Mouse (Mus musculus) thymus, postnatal 0 days (tissue): Measurements from ENCODE around the gene Slc6a19. TPM values are rescaled to one million over a fixed set of nuclear protein-coding genes. Genes with fewer than 3 reads are reported as not detected.

Experiments used
- DNase-seq: peaks from one replicate; pipeline ENCODE4 v3.0.0-alpha.2; 2015; ENCODE audit warnings: low spot score
- polyA plus RNA-seq: library from polyadenylated mRNA; unstranded; fragments of >200 nt; fragmentation: Nextera tagmentation; extraction: Ambion mirVana; gene quantifications from 2 replicates; pipeline ENCODE4 v1.2.1, GENCODE M21; 2015

Slc6a19 gene
- polyA plus RNA-seq, 1 experiment from 2014 or later, result 21.2 TPM

GRCm38 (mm10) chr13:73713204-73713603 lies 8.5 kb upstream of the Slc6a19 start:
- no peak for DNase-seq

- no peak for DNase-seq
These were observed 7.6 kb upstream of the Slc6a19 start for GRCm38 (mm10) chr13:73712228-73712627.

DNA sequence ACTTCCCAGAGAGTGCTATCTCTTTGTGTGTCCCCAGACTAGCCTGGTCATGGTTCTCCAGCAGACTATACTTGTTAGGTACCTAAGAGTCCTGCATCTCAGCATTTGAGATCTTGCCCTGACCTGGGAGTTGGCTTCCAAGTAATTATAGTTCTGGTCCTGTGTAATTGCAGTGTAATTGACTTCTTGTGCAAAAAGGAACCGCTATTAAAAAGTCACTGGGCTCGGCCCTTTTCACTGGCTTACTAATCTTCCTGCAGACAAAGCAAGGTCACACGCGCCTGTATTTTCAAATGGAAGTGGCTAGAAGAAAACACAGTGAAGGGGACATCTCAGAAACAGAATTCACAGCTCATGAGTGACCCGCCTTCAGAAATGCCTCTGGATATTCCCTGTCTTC lies 7.1 kb upstream of the Slc6a19 start:
- no peak for DNase-seq

DNA sequence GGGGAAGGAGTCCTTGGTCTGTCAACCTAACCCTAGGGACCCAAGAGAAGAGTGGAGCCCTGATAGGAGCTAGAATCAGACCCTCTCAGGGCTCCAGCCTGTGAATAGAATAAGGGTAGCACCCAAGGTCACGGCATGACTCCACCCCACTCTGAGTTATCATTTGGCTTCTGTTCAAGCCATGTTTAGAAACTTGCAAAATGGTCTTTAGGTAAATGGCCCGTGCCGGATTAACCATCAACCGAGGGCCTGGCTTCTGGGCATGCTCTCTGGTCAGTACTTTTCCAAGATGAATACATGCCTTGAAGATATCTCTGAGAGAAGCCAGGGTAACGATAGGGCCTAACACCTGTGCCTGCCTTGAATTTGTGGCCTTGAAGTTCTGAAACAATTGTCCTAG lies 6.6 kb upstream of the Slc6a19 start:
- DNase-seq, result no peak

DNA sequence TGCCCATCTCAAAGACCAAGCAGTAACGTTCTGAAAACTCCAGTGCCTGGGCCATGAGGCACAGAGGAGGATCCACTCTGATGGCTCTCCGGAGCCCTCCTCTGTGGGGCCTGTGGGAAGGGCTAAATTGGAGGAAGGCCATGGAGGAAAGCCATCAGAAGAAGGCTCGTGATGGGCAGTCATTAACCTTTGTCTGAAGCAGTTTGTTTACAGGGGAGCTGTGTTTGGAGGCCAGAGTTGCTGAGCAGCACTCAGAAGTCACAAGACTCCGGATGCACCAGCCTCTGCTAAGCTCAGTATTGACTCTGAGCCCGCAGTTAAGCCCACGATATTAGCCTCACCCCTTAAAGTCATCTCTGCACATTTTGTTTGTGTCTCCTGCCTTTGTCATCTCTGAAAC lies 4.8 kb upstream of the Slc6a19 start:
- peak; percentile 21 for DNase-seq

- DNase-seq, result peak; percentile 87
These were observed 1.2 kb downstream of the Slc6a19 start for GRCm38 (mm10) chr13:73703486-73703885.

DNA sequence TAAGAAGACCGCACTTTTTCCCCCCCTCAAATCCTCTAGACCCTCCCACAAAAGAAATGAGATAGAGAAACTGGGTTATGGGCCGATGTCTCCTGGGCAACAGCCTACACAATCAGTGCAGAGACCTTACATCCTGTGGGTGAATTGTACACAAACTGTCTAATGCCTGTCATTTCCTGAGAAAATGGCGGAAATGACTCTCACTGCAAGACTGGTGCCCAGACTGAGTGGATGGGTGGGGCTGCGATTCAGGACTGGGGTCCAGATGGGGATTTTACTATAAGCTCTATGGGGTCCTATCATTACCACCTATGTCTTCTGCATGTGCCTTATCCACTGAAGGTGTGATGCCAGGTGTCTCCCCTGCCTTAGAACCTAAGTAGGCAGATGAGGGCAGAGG lies 1.9 kb downstream of the Slc6a19 start:
- DNase-seq, result peak; percentile 88

DNA sequence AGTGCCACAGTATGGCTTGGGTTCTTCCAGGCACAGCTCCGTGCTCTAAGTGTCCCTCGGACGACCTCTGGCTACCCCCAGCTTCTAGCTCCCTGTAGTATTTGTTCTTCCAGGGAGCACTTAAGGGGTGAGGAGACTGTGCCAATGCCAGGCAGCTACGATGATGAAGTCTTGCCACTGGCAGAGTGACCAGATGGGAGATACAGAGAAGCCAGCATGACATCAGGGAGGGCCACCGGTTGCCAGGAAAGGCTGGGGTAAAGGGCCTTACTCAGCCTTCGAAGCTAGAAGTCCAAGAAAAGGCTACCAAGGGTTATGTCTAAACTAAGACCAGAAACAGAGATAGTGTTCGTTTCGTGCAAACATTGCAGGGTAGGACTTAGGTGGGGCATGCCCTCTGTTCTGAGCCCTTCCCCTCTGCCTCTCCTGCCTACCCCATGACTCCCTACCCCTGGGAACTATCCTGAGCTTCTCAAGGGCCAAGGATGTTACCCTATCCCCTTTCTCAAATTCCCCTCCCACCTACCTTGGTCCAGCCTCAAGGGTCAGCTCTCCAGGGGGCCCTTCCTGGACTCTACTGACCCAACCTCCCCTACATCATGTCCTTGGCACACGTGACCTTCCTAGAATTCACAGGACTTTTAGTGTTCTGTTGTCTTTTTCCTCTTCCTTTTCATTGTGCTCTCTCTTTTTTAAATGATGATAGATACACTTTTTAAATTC lies 3.3 kb downstream of the Slc6a19 start:
- DNase-seq, result no peak

DNA sequence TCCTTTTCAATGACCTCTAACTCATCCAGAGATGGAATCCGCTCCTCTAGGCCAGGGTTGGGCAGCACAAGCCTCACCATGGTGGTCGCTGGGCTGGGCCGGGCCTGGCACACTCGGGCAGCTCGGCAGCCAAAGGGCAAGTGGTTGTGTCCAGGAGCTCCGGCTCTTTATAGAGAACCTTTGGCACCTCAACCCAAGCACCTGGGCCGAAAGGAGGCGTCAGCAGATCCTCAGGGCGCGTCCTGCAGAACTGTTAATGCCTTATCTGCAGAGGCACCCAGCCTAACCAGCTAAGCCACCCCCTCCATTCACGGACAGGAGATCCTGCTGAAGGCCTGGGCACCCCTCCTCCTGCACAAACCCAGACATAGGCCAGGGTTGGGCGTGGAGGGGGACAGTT lies 4.1 kb downstream of the Slc6a19 start:
- no peak for DNase-seq

- DNase-seq, result no peak
These were observed 5.0 kb downstream of the Slc6a19 start for GRCm38 (mm10) chr13:73699714-73700113.

- DNase-seq, result no peak
These were observed 8.1 kb downstream of the Slc6a19 start for GRCm38 (mm10) chr13:73696529-73696928.

DNA sequence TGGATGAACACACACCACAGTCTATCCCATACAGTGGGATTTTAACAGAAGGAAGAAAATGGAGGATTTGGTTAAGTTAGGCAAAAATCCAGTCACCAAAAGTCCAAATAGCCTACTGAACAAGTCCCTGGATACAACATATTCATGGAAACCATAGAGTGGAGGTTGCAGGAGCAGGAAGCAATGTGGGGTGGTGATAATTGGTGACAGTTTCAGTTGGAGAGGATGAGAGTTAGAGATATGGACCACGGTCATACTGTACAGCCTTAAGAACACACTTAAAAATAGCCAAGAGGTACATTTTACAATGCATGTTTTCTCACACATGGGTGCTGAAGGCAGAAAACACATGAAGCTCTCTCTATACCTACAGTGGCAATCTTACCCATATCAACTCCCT lies 9.7 kb downstream of the Slc6a19 start:
- DNase-seq, result no peak

GRCm38 (mm10) chr13:73693333-73693732 lies 11.3 kb downstream of the Slc6a19 start:
- no peak for DNase-seq

GRCm38 (mm10) chr13:73692249-73692868 lies 12.3 kb downstream of the Slc6a19 start:
- DNase-seq, result peak; percentile 85

- DNase-seq, result peak; percentile 83
These were observed 15.7 kb downstream of the Slc6a19 start for GRCm38 (mm10) chr13:73688934-73689333.

DNA sequence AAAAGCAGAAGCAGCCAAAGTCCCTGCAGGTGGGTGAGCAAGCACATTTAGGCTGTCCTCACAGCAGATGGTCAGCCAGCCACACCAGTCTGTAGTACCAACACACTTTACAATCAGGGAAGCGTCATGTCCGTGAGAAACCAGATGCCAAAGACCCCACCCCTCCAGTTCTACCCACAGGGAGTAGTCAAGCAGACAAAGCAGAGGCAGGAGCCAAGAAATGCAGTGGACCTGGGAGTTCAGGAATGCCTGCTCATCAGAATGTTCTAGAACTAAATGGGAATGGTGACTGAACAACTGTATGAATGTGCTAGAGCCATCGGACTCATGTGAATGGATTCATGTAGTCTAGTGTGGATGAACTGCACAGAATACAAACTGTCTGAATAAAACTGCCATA lies 17.1 kb downstream of the Slc6a19 start:
- DNase-seq, result no peak

GRCm38 (mm10) chr13:73685502-73685901 lies 19.2 kb downstream of the Slc6a19 start:
- DNase-seq, result no peak

GRCm38 (mm10) chr13:73684412-73684811 lies 20.3 kb downstream of the Slc6a19 start:
- no peak for DNase-seq

DNA sequence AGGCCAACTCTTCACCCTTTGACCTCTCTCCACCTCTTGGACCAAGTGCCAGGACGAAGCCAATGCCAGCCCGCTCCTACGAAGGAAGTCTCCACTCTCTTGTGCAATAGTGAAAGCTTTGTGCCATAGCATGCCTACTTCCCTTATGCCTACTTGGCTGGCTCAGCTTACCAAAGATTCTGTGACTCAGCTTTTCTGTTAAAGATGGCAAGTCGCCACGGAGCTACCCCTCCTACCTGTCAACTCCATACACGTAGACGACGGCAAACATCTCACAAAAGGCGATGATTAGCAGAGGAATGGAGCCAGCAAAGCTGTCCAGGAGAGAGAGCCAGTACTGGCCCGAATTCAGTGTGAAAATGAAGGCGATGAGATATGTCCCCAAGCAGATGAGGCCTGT lies 21.0 kb downstream of the Slc6a19 start:
- no peak for DNase-seq

GRCm38 (mm10) chr13:73682226-73682625 lies 22.4 kb downstream of the Slc6a19 start:
- peak; percentile 59 for DNase-seq

DNA sequence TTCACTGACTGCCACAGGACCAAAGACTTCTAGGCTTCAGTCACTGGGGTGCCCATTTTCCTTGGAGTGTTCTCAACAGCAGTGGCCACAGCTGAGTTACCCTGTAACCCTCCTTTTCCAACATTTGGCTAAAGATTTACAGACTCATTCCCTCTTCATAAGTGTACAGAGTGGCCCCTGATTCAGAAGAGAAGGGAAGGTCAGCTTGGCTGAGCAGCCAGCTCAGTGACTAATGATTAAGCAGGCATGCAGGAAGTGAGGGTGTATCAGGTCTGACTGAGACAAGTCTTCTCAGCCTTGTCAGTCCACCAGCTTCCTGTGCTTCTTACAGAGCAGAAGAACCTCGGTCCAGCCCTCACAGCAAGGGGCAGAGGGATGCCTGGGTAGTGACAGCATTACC lies 24.3 kb downstream of the Slc6a19 start:
- DNase-seq, result no peak

- no peak for DNase-seq
These were observed 25.4 kb downstream of the Slc6a19 start for GRCm38 (mm10) chr13:73679311-73679710.

- no peak for DNase-seq
These were observed 26.8 kb downstream of the Slc6a19 start, which contains the start of gene Slc6a18 for GRCm38 (mm10) chr13:73677853-73678252. TSS of gene Slc6a18 (minus strand) at chr13:73678023.
